Mouse (Mus musculus) limb, embryonic 12.5 days (tissue): Measurements from ENCODE around the gene Cd300lb. TPM values are rescaled to one million over a fixed set of nuclear protein-coding genes. Genes with fewer than 3 reads are reported as not detected.

Source experiments
- ATAC-seq: fragments of 200-750 bp; cut with Nextera tagmentation; 2 replicates; pipeline ENCODE4 v1.8.0; 2017; ENCODE audit warnings: low read depth, moderate TSS enrichment; ENCODE audit not compliant: insufficient number of reproducible peaks, insufficient read depth, low FRiP score, low TSS enrichment
- H3K27ac ChIP-seq: fragments of 300-500 bp; sonication (generic); 2 replicates; pipeline ENCODE4 v1.5.1; 2016; ENCODE audit warnings: mild to moderate bottlenecking, moderate library complexity
- H3K27me3 ChIP-seq: fragments of 300-500 bp; sonication (generic); 2 replicates; pipeline ENCODE4 v1.6.1; 2016; ENCODE audit warnings: mild to moderate bottlenecking, moderate library complexity
- H3K36me3 ChIP-seq: fragments of 300-500 bp; sonication (generic); 2 replicates; pipeline ENCODE4 v1.6.1; 2016; ENCODE audit warnings: mild to moderate bottlenecking, moderate library complexity
- H3K4me1 ChIP-seq: fragments of 300-500 bp; sonication (generic); replicated peaks from 2 replicates; pipeline ENCODE4 v1.6.1; 2016
- H3K4me2 ChIP-seq: fragments of 300-500 bp; sonication (generic); 2 replicates; pipeline ENCODE4 v1.6.1; 2016; ENCODE audit warnings: mild to moderate bottlenecking, moderate library complexity
- H3K4me3 ChIP-seq: fragments of 300-500 bp; sonication (generic); replicated peaks from 2 replicates; pipeline ENCODE4 v1.5.1; 2016; ENCODE audit warnings: mild to moderate bottlenecking
- H3K9ac ChIP-seq: fragments of 300-500 bp; sonication (generic); replicated peaks from 2 replicates; pipeline ENCODE4 v1.6.1; 2016; ENCODE audit warnings: mild to moderate bottlenecking, moderate library complexity
- H3K9me3 ChIP-seq: fragments of 300-500 bp; sonication (generic); 2 replicates; pipeline ENCODE4 v1.6.1; 2016; ENCODE audit warnings: mild to moderate bottlenecking, moderate library complexity
- WGBS: fragments of 180-500 bp; shearing (Covaris S2); methylation state at CpG from one replicate; pipeline ENCODE4 v1.1.7; 2016; 5-methylcytosine and 5-hydroxymethylcytosine counted together
- polyA plus RNA-seq: library from polyadenylated mRNA; unstranded; fragments of >200 nt; fragmentation: Nextera tagmentation; extraction: Ambion mirVana; gene quantifications from 2 replicates; pipeline ENCODE4 v1.2.1, GENCODE M21; 2016

The Cd300lb gene
- polyA plus RNA-seq, 1 experiment from 2014 or later, result not detected

DNA sequence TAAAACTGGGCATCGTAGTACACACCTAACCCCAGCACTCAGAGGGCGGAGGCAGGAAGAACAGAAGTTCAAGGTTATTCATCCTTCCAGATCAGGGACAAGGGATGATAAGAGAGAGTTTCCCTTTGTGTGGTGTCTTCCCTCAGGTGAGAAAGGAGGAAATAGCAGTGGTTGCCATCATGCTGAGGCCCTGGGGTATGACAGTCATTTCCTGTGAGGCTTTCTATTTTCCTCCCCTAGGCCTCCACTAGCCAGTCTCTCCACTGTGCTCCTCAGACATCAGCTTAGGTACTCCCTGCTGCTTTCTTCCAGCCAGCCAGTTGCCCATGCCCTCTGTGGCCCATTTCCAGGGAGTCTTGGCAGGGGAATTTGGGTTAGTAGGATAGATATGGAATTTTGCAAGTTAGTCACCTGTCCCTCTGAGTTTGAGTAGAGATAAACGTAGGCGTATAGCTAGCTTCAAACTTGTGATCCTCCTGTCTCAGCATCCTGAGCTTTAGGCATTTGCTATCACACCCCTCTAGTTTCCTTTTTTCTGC is 50.9 kb downstream of the Cd300lb start:
- H3K4me2 ChIP-seq, result no peak overlapping the region
- ATAC-seq, result no peak
- H3K9me3 ChIP-seq, result no peaks in the 10 kb centered on the region
- H3K36me3 ChIP-seq, result no peaks in the 10 kb centered on the region
- no peak overlapping the region for H3K9ac ChIP-seq
- H3K27ac ChIP-seq, result no peak overlapping the region
- no peaks in the 10 kb centered on the region for H3K4me1 ChIP-seq
- no peaks in the 10 kb centered on the region for H3K27me3 ChIP-seq
- 82% methylated on average over 4 of the region's 4 CpGs for WGBS
- H3K4me3 ChIP-seq, result no peak overlapping the region

DNA sequence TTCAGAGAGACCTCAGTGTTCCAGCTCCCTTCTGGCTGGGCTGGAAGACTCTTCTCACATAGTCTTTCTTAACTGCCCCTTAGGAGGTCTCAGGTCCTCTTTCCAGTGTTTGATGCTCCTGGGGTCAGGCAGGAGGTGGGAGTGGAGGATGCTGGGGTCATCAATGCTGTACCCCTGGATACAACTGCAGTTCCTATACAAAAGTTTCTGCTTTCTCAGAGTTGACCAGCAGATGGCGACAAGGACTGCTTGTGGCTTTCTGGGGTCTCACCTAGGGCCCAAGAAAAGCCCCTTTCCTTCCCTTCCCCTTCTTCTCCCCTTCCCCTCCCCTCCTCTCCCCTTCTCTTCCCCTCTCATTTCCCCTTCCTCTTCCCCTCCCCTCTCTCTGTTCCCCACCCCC is 53.6 kb downstream of the Cd300lb start:
- H3K27ac ChIP-seq, result no peak overlapping the region
- H3K4me3 ChIP-seq, result no peak overlapping the region
- H3K4me1 ChIP-seq, result peaks cover 9% of the 10 kb centered on the region
- no peaks in the 10 kb centered on the region for H3K27me3 ChIP-seq
- no peak for ATAC-seq
- H3K9ac ChIP-seq, result no peak overlapping the region
- no peaks in the 10 kb centered on the region for H3K9me3 ChIP-seq
- no peak overlapping the region for H3K4me2 ChIP-seq
- WGBS, result 0% methylated on average over 1 of the region's 1 CpGs
- no peaks in the 10 kb centered on the region for H3K36me3 ChIP-seq

DNA sequence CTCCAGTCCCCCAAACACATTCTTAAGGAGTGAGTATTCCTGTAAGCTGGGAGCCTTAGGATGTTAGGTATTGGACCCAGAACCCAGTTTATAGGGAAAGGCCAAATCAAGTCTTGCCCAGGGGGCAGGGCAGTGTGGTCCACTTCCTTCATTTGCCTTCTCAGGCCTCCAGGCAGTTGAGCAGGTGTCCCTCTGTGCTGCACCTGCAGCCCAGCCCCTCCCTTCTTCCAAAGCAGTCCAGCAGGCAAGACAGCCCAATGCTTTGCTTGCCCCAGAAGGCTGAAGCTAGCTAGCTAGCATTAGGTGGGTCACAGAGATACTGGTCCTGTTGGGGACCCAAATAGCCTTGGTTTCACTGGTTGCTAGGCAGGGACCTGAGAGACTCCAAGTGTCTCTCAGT is 54.0 kb downstream of the Cd300lb start:
- Histone ChIP-seq H3K36me3 (no peaks in the 10 kb centered on the region), H3K27me3 (no peaks in the 10 kb centered on the region), H3K27ac (no peak overlapping the region), H3K4me1 (peaks cover 13% of the 10 kb centered on the region), H3K9ac (no peak overlapping the region), H3K9me3 (no peaks in the 10 kb centered on the region), H3K4me2 (no peak overlapping the region), H3K4me3 (no peak overlapping the region)
- no peak for ATAC-seq

DNA sequence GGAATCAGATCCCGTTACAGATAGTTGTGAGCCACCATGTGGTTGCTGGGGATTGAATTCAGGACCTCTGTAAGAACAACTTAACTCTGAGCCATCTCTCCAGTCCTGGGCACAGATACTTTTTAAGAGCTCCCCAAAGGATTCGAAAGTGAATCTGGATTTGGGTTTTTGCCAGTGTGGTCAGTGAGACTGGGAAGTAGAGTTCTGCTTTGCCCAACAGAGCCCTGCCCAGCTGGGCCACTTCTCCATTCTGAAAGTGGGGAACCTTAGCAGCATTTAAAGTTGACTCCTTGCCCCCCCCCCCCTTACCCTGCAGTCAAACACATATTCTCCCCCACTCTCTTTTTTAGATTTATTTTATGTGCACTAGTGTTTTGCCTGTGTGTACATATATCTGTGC is 54.5 kb downstream of the Cd300lb start:
- no peak overlapping the region for H3K27ac ChIP-seq
- H3K4me1 ChIP-seq, result peaks cover 18% of the 10 kb centered on the region
- no peaks in the 10 kb centered on the region for H3K27me3 ChIP-seq
- no peaks in the 10 kb centered on the region for H3K36me3 ChIP-seq
- H3K4me2 ChIP-seq, result no peak overlapping the region
- no peak overlapping the region for H3K9ac ChIP-seq
- no peaks in the 10 kb centered on the region for H3K9me3 ChIP-seq
- ATAC-seq, result no peak
- 85% methylated on average over 2 of the region's 2 CpGs for WGBS
- H3K4me3 ChIP-seq, result no peak overlapping the region

DNA sequence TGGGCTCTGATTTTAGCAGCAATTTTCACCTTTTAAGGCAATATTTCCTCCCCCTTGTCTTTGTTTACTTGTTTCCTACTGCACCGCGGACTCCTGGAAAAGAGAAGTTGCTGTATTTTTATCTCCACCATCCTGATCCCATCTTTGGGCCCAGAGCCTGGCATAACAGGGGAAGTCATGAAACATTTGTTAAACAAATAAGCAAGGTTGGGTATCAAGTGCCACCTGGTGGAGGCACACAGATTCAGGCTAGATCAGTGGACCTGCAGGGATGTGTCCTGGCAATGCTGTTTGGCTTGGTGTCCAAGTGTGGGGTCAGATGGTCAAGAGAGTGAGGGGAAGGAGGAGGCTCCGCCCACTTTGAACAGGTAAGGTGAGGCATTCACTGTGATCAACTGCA is 57.0 kb downstream of the Cd300lb start:
- Histone ChIP-seq H3K27ac (no peak overlapping the region), H3K36me3 (peaks cover 10% of the 10 kb centered on the region; the same call in 1 of the 2 replicates), H3K4me3 (no peak overlapping the region), H3K4me1 (peaks cover 32% of the 10 kb centered on the region), H3K9ac (no peak overlapping the region), H3K27me3 (no peaks in the 10 kb centered on the region), H3K4me2 (no peak overlapping the region), H3K9me3 (no peaks in the 10 kb centered on the region)
- WGBS, result 58% methylated on average over 3 of the region's 3 CpGs
- no peak for ATAC-seq

DNA sequence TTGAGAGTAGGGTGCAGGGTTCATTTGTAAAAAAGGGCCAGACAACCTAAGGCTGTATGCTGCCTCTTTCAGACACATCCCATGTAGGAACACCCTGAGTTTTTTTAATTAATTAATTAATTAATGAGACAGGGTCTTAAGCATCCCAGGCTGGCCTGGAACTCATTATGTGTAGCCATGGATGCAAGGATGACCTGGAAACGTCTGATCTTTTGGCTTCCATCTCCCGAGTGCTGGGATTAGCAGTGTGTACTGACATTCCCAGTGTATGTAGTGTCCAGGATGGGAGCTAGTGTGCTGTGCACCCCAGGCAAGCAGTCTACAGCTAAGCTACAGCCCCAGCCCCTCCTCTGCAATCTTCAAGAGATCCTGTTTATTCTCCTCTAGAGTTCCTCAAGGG is 57.6 kb downstream of the Cd300lb start:
- H3K4me3 ChIP-seq, result no peak overlapping the region
- WGBS, result 14% methylated on average over 2 of the region's 2 CpGs
- H3K27me3 ChIP-seq, result no peaks in the 10 kb centered on the region
- no peak overlapping the region for H3K9ac ChIP-seq
- H3K9me3 ChIP-seq, result no peaks in the 10 kb centered on the region
- H3K27ac ChIP-seq, result no peak overlapping the region
- H3K4me1 ChIP-seq, result peaks cover 32% of the 10 kb centered on the region
- no peak for ATAC-seq
- no peak overlapping the region for H3K4me2 ChIP-seq
- peaks cover 15% of the 10 kb centered on the region for H3K36me3 ChIP-seq

DNA sequence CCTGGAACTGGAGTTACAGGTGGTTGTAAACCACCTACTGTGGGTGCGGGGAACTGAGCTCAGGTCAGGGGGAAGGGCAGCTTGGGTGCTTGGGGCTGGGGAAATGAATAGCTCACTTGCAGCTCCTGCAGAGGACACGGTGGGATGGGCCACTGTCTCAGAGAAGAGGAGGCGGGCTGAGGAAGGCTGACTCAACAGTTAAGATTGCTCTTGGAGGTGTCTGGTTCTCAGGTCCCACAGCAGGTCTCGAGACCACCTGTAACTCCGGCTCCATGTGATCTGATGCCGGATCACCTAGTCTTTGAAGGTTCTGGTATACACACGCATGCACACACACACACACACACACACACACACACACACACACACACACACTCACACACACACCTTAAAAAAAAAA is 58.0 kb downstream of the Cd300lb start:
- Histone ChIP-seq H3K4me2 (no peak overlapping the region), H3K4me1 (peaks cover 32% of the 10 kb centered on the region), H3K27ac (no peak overlapping the region), H3K27me3 (no peaks in the 10 kb centered on the region), H3K9ac (no peak overlapping the region), H3K36me3 (peaks cover 20% of the 10 kb centered on the region), H3K4me3 (no peak overlapping the region), H3K9me3 (no peaks in the 10 kb centered on the region)
- no peak; the same call in 1 of the 2 replicates for ATAC-seq
- WGBS, result 16% methylated on average over 7 of the region's 7 CpGs

DNA sequence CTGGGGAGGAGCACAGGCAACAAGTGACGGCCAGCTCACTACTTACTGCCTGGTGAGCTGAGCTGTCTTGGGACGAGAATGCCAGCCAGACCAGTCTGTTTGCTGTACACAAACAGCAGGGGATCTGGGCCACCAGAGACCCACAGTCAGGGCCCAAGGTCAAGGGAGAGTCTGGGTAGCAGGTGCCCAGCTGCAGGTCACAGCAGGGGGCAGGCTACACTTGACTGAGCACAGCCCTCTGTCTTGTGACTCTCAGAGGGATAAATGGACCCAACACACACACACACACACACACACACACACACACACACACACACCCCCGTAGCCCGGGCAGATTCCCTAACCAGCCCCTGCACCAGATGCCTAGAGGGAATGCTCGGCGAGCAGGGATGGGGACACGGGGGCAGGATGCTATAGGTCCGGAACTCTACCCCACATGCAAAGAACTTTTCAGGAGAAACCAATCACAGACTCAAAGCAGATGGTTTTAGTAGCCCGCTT is 58.8 kb downstream of the Cd300lb start:
- Histone ChIP-seq H3K27ac (no peak overlapping the region), H3K9ac (peak overlapping the region; percentile 18; the same call in 1 of the 2 replicates), H3K4me3 (no peak overlapping the region), H3K27me3 (no peaks in the 10 kb centered on the region), H3K4me1 (peaks cover 32% of the 10 kb centered on the region), H3K4me2 (peak overlapping the region; percentile 17; the same call in 1 of the 2 replicates), H3K36me3 (peaks cover 28% of the 10 kb centered on the region), H3K9me3 (no peaks in the 10 kb centered on the region)
- 5% methylated on average over 9 of the region's 9 CpGs for WGBS
- no peak for ATAC-seq

DNA sequence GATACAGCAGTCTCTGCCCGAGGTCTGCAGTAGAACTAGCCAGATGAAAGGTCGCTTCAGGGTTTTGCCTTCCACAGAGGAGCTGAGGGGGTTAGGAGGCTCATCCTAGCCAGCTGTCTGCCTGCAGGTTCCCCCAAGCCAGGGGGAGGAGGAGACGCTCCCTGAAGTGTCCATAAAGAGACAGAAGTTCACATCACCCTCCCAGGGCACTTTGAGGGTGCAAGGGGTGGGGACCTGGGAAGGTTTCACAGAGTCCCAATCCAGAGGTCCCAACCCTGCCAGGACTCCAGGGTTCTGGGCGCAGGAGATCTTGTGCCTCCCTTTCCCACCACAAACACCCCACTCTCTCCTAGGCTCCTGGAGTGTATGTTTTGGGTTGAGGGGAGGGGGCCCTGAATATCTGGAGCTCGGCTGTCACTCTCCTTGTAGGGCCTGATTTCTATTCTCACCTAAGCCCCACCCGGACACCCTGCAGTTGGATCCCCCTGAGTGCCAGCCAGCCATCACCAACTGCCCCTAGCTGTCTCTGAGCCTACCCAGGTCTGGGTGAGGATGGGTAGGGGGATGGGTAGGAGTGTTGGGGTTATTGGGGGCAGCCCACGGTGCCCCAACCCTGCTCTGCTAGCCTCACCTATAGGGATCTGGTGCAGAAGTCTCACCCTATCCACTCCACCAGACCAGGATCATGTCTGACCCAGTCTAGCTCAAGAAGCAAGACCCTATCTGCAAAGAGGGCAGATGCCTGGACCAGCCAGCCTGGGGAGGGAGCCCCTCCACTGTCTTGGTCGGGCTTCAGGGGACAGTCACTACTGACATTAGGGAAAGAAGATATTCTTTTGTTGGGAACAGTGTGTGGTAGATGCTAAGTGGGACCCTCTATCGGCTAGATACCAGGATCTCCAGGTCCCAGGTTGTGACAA is 59.7 kb downstream of the Cd300lb start:
- Histone ChIP-seq H3K4me2 (no peak overlapping the region), H3K27ac (no peak overlapping the region), H3K27me3 (no peaks in the 10 kb centered on the region), H3K4me3 (no peak overlapping the region), H3K36me3 (peaks cover 36% of the 10 kb centered on the region), H3K4me1 (peaks cover 32% of the 10 kb centered on the region), H3K9ac (0 out of 2 replicates have a peak overlapping the region, but pooled peaks have one; percentile 18), H3K9me3 (no peaks in the 10 kb centered on the region)
- 53% methylated on average over 9 of the region's 9 CpGs for WGBS
- ATAC-seq, result no peak

DNA sequence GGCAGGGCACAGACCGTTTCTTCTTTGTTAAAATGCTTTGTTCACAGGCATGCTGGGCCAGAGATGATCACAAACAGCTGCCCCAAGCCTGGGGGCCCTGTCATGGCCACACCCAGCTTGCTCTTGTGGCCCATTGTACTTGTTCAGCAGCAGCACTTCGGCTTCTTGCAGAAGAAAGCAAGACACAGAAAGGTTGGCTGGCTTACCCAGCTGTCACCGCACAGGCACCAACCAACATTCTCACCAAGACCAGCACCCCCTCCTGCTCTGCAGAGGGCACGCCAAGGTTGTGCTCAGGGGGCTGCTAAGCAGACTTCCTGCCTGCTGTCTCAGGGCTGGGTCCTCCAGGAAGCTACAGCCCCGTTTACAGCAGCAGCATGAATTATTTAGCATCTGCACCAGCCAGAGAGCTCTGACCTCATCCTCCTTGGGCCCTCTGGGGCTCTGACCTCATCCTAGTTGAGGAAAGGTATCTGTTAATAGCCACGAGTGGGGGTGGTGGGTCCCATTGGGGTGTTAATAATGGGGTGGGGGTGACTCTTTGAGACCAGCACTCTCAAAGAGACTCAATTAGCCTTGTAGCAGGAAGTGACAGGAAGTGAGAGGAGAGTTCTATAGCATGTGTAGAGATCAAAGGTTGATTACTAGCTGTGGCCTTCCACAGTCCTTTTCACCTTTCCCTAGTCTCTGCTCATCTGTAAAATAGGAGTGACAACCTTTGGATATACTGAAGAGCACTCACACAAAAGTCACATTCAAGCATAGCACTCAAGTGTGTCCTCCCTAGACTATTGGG is 61.0 kb downstream of the Cd300lb start:
- H3K9ac ChIP-seq, result 0 out of 2 replicates have a peak overlapping the region, but pooled peaks have one; percentile 12
- no peak overlapping the region for H3K4me3 ChIP-seq
- H3K27ac ChIP-seq, result peak overlapping the region; percentile 68
- H3K27me3 ChIP-seq, result no peaks in the 10 kb centered on the region
- whole genome bisulfite sequencing, result 15% methylated on average over 6 of the region's 6 CpGs
- H3K4me2 ChIP-seq, result no peak overlapping the region
- H3K36me3 ChIP-seq, result peaks cover 49% of the 10 kb centered on the region
- peaks cover 32% of the 10 kb centered on the region for H3K4me1 ChIP-seq
- no peak for ATAC-seq
- H3K9me3 ChIP-seq, result no peaks in the 10 kb centered on the region
